Mouse (Mus musculus) hindbrain, embryonic 13.5 days (tissue): ENCODE measurements around the gene Cr1l. TPM values are rescaled to one million over a fixed set of nuclear protein-coding genes. Genes with fewer than 3 reads are reported as not detected.

Experiments used
- ATAC-seq: fragments of 200-750 bp; cut with Nextera tagmentation; 2 replicates; pipeline ENCODE4 v1.8.0; 2017; ENCODE audit warnings: moderate TSS enrichment; ENCODE audit not compliant: low FRiP score
- H3K27ac ChIP-seq: fragments of 300-500 bp; sonication (generic); 2 replicates; pipeline ENCODE4 v1.5.1; 2015; ENCODE audit warnings: inconsistent platforms, mild to moderate bottlenecking, moderate library complexity
- H3K27me3 ChIP-seq: fragments of 300-500 bp; sonication (generic); 2 replicates; pipeline ENCODE4 v1.6.1; 2015; ENCODE audit warnings: mild to moderate bottlenecking, inconsistent platforms
- H3K36me3 ChIP-seq: fragments of 300-500 bp; sonication (generic); 2 replicates; pipeline ENCODE4 v1.6.1; 2015; ENCODE audit warnings: mild to moderate bottlenecking, inconsistent platforms
- H3K4me1 ChIP-seq: fragments of 300-500 bp; sonication (generic); replicated peaks from 2 replicates; pipeline ENCODE4 v1.6.1; 2015; ENCODE audit warnings: inconsistent platforms
- H3K4me2 ChIP-seq: fragments of 300-500 bp; sonication (generic); 2 replicates; pipeline ENCODE4 v1.6.1; 2015; ENCODE audit warnings: inconsistent platforms, mild to moderate bottlenecking, moderate library complexity
- H3K4me3 ChIP-seq: fragments of 300-500 bp; sonication (generic); 2 replicates; pipeline ENCODE4 v1.5.1; 2015; ENCODE audit warnings: mild to moderate bottlenecking, inconsistent platforms
- H3K9ac ChIP-seq: fragments of 300-500 bp; sonication (generic); 2 replicates; pipeline ENCODE4 v1.6.1; 2015; ENCODE audit warnings: mild to moderate bottlenecking, inconsistent platforms
- H3K9me3 ChIP-seq: fragments of 300-500 bp; sonication (generic); 2 replicates; pipeline ENCODE4 v1.6.1; 2016; ENCODE audit warnings: inconsistent platforms
- WGBS: fragments of 180-500 bp; shearing (Covaris S2); methylation state at CpG from one replicate; pipeline ENCODE4 v1.1.7; 2015; 5-methylcytosine and 5-hydroxymethylcytosine counted together
- polyA plus RNA-seq: library from polyadenylated mRNA; unstranded; fragments of >200 nt; fragmentation: Nextera tagmentation; extraction: Ambion mirVana; gene quantifications from 2 replicates; pipeline ENCODE4 v1.2.1, GENCODE M21; 2015

Cr1l gene
- 37.9 and 39.4 TPM in 2 replicates for polyA plus RNA-seq

DNA sequence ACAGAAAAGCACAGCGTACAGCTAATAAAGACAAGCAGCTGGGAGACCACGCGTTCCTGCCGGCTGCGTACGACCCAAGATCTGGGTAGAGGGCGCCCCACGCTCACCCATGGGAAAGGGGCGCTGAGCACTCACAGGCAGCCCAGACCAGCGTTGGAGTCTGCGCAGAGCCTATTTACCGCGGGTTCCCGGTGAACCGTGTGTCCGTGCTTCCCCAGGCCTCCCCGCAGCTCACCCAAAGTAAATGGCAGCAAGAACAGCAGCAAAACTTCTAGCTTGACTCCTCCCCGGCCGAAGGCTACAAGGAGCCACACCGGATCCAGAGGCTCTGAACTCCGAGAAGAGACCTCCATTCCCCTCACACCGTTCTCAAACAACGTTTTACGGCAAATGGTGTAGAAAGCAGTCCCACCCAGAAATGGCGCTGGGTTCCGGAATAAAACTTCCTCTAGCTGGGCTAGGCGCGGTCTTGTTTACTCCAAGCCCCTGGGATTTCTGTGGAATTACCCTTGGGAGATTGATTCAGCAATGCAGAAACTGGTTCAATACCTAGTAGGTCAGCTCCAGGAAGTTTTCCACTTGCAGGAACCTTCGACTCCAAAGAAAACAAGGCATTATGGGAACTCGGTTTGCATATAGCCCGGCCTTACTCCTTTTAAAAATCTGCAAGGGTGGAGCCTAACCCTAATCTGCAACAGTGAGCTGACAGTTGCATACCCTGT is at the start of gene Cr1l:
Cr1l (minus strand) TSS at position 634 of the 722 bp plus-strand sequence.
- Histone ChIP-seq H3K9me3 (no peaks in the 10 kb centered on the region), H3K9ac (peak within 1 kb of the TSS; percentile 79), H3K4me1 (peaks cover 15% of the 10 kb centered on the region), H3K27me3 (no peaks in the 10 kb centered on the region), H3K4me3 (peak within 1 kb of the TSS; percentile 60), H3K4me2 (peak within 1 kb of the TSS; percentile 57), H3K36me3 (peaks cover 6% of the 10 kb centered on the region; the same call in 1 of the 2 replicates), H3K27ac (peak within 1 kb of the TSS; percentile 93)
- peak; percentile 100 for ATAC-seq
- WGBS, result under 1% methylated on average over 31 of the region's 31 CpGs

DNA sequence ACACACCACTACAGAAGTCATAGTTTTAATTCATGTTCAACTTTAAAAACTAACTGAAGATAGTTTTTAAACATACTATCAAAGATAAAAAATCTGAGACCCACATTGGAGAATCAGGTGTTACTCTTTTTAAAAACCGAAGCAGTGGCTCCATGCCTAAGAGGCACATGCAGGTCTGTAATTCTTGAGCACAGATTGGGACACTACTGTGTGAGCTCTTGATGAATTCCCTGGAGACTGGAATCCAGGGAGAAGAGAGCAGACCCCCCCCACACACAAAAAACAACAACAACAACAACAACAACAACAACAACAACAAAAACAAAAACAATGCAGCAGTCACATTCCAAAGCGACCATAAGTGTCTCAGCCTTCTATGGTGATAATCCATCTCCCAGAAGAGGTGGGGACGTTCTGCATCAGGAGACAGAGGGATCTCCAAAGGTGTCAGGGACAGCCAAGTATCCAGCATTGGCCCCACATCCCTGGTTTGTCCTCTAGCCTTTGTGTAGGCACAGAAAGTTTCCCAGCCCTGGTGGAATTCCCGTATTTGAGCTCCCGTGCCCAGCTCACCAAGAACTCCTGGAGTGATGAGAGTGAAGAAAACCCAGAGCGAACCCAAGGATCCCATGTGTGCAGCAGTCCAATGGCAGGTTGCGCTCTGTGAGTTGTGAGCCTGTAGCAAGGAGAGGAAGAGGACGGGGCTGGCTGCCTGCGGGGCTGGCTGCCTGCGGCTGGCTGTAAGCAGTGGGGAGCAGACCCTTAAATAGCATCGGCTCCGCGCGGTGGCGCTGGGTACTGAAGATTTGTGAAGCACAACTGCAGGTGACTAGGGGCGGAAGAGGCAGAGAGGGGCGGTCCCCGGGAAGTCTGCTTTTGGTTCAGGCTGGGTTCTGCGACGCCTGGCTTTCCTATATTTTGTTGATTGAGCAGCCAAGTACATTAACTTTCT is 44.9 kb upstream of the Cr1l start, which contains the start of gene Cr2:
Cr2 (minus strand) TSS at position 737 of the 952 bp plus-strand sequence.
- no peaks in the 10 kb centered on the region for H3K36me3 ChIP-seq
- peak within 1 kb of the TSS; percentile 39; the same call in 1 of the 2 replicates for H3K9ac ChIP-seq
- no peaks in the 10 kb centered on the region for H3K27me3 ChIP-seq
- 9% methylated on average over 20 of the region's 20 CpGs for WGBS
- no peak within 1 kb of the TSS for H3K27ac ChIP-seq
- peak; percentile 97 for ATAC-seq
- peak within 1 kb of the TSS; percentile 65 for H3K4me2 ChIP-seq
- H3K4me3 ChIP-seq, result peak within 1 kb of the TSS; percentile 35
- peaks cover 6% of the 10 kb centered on the region; the same call in 1 of the 2 replicates for H3K4me1 ChIP-seq
- H3K9me3 ChIP-seq, result no peaks in the 10 kb centered on the region

- no peak for ATAC-seq
- no peak overlapping the region for H3K9ac ChIP-seq
- 88% methylated on average over 9 of the region's 9 CpGs for WGBS
Measured at GRCm38 (mm10) chr1:195164996-195165755, 33.8 kb upstream of the Cr1l start.

DNA sequence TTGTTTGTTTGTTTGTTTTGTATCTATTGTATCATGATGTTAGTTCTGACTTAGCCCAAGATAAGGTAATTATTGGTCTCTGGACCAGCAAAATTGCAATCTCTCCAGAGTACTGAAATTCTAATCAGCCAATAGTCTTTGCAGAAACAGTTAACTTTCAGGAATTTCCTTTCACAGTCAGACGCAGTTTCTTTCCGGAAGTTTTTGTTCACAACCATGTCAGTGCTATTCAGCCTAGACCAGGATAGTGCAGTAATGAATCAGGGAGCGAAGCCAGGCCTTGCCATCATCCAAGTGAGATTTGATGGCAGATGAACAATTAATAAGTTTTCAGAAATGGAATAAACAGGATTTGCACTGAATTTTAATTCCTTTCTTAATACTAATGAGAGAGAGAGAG is 684 bp upstream of the Cr1l start:
- ATAC-seq, result no peak

More at GRCm38 (mm10) chr1:195164996-195165755, 33.8 kb upstream of the Cr1l start:
- H3K27me3 ChIP-seq, result no peaks in the 10 kb centered on the region
- no peak overlapping the region for H3K4me3 ChIP-seq
- no peaks in the 10 kb centered on the region for H3K9me3 ChIP-seq
- H3K36me3 ChIP-seq, result no peaks in the 10 kb centered on the region
- no peaks in the 10 kb centered on the region for H3K4me1 ChIP-seq
- H3K4me2 ChIP-seq, result no peak overlapping the region
- H3K27ac ChIP-seq, result no peak overlapping the region

GRCm38 (mm10) chr1:195131675-195132015 is 259 bp upstream of the Cr1l start:
- Histone ChIP-seq H3K9me3 (no peaks in the 10 kb centered on the region), H3K4me3 (peak overlapping the region; percentile 60), H3K9ac (peak overlapping the region; percentile 79), H3K4me2 (peak overlapping the region; percentile 57), H3K27me3 (no peaks in the 10 kb centered on the region), H3K4me1 (peaks cover 15% of the 10 kb centered on the region), H3K36me3 (peaks cover 6% of the 10 kb centered on the region; the same call in 1 of the 2 replicates), H3K27ac (peak overlapping the region; percentile 93)
- no peak for ATAC-seq
- 28% methylated on average over 4 of the region's 4 CpGs for WGBS

More for the DNA sequence above, 684 bp upstream of the Cr1l start:
- H3K27ac ChIP-seq, result no peak overlapping the region; the same call in 1 of the 2 replicates
- H3K9me3 ChIP-seq, result no peaks in the 10 kb centered on the region
- peak overlapping the region; percentile 60 for H3K4me3 ChIP-seq
- peaks cover 15% of the 10 kb centered on the region for H3K4me1 ChIP-seq
- no peaks in the 10 kb centered on the region for H3K27me3 ChIP-seq
- 65% methylated on average over 3 of the region's 3 CpGs for WGBS
- peak overlapping the region; percentile 57 for H3K4me2 ChIP-seq
- H3K36me3 ChIP-seq, result peaks cover 6% of the 10 kb centered on the region; the same call in 1 of the 2 replicates
- H3K9ac ChIP-seq, result no peak overlapping the region

- WGBS, result 14% methylated on average over 2 of the region's 2 CpGs
- Histone ChIP-seq H3K4me1 (peaks cover 15% of the 10 kb centered on the region), H3K4me2 (peak overlapping the region; percentile 57), H3K36me3 (peaks cover 6% of the 10 kb centered on the region; the same call in 1 of the 2 replicates), H3K4me3 (peak overlapping the region; percentile 60), H3K27me3 (no peaks in the 10 kb centered on the region), H3K9ac (peak overlapping the region; percentile 79), H3K9me3 (no peaks in the 10 kb centered on the region), H3K27ac (peak overlapping the region; percentile 93)
- peak; percentile 37; the same call in 1 of the 2 replicates for ATAC-seq
Measured at GRCm38 (mm10) chr1:195130479-195130878, 907 bp downstream of the Cr1l start.

- 88% methylated on average over 1 of the region's 1 CpGs for WGBS
- no peaks in the 10 kb centered on the region for H3K9me3 ChIP-seq
- H3K4me2 ChIP-seq, result peak overlapping the region; percentile 39
- no peak for ATAC-seq
- H3K9ac ChIP-seq, result no peak overlapping the region
- no peak overlapping the region for H3K27ac ChIP-seq
- H3K4me3 ChIP-seq, result no peak overlapping the region
- H3K4me1 ChIP-seq, result peaks cover 15% of the 10 kb centered on the region
- peaks cover 6% of the 10 kb centered on the region; the same call in 1 of the 2 replicates for H3K36me3 ChIP-seq
- no peaks in the 10 kb centered on the region for H3K27me3 ChIP-seq
Measured at GRCm38 (mm10) chr1:195129867-195130266, 1.5 kb downstream of the Cr1l start.

DNA sequence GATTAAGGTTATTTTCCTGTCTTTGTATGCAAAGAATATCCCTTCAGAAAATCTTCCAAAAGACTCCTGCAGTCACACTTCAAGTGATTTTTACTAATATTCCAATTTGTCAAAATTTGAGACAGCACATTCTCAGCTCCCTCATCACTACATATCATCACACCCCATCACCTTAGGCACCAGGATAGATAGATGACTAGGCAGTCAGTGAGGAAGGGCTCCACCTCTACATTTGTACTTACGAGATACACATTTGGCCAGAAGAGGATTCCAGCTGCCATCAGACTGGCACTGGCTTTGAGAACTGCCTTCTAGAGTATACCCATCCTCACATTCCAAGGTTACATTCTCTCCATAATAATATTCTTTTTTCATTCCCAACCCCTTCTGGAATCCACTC is 17.0 kb downstream of the Cr1l start:
- no peaks in the 10 kb centered on the region for H3K9me3 ChIP-seq
- H3K4me2 ChIP-seq, result no peak overlapping the region
- no peaks in the 10 kb centered on the region for H3K4me1 ChIP-seq
- H3K36me3 ChIP-seq, result peaks cover 24% of the 10 kb centered on the region
- 96% methylated on average over 1 of the region's 1 CpGs for WGBS
- no peak overlapping the region for H3K9ac ChIP-seq
- H3K27me3 ChIP-seq, result no peaks in the 10 kb centered on the region
- no peak overlapping the region for H3K27ac ChIP-seq
- no peak overlapping the region for H3K4me3 ChIP-seq
- ATAC-seq, result no peak

DNA sequence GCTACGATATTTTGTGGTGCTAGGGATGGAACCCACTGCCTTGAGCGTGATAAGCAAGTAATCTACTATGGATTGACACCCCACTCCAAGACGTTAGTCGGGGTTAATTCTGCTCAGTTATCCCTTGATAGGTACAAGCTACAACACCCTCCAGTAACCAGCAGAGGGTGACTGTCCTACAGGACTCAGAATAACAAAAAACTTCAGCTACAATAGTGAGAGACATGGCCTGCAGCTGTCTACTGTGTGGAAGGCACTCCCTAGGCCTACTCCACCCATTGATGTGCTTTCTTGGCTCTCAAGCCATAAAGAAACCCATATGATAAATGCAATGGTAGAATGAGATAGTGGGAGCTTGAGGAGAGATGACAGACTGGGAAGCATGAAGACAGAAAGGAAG is 17.8 kb downstream of the Cr1l start:
- H3K27ac ChIP-seq, result no peak overlapping the region
- 92% methylated on average over 4 of the region's 4 CpGs for WGBS
- H3K4me3 ChIP-seq, result no peak overlapping the region
- no peak overlapping the region for H3K9ac ChIP-seq
- H3K27me3 ChIP-seq, result no peaks in the 10 kb centered on the region
- H3K4me2 ChIP-seq, result no peak overlapping the region
- H3K4me1 ChIP-seq, result no peaks in the 10 kb centered on the region
- H3K9me3 ChIP-seq, result no peaks in the 10 kb centered on the region
- H3K36me3 ChIP-seq, result peaks cover 24% of the 10 kb centered on the region
- no peak for ATAC-seq

DNA sequence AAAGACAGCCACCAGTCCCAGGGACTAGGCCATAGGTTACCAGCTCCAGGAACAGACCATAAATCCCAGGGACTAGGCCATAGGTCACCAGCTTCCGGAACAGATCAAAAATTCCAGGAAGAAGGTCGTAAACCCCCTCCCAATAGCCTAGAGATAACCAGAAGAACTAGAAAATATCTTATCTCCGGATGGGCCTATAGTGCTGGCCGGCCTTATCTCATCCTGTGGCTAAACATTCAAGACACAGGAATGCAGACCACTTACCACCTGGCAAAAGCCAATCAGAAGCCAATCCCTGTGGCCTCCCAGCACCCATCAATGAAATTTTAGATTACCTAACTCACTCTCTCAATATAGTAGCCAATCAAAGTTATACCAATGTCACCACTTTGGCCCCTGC is 30.7 kb downstream of the Cr1l start:
- H3K27me3 ChIP-seq, result no peaks in the 10 kb centered on the region
- 84% methylated on average over 4 of the region's 4 CpGs for WGBS
- ATAC-seq, result no peak

DNA sequence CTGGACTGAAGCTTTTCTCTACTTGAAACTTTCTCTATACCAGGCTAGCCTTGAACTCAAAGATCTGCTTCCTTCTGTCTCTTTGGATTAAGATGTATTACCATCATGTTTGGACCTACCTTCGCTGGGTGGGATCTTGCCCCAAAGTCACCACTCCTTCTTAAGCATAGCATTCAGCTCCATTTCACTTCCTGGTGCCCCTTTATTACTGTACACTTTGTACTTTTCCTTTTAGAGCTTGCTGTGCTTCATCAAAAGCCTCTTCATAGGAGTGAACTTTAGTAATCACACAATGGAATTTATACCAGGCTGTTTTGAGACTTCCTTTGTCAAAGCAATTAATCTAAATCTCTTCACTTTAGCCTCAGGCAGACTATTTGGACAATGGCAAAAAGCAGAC is 33.4 kb downstream of the Cr1l start:
- 94% methylated on average over 1 of the region's 1 CpGs for WGBS
- no peak for ATAC-seq
- Histone ChIP-seq H3K36me3 (peaks cover 28% of the 10 kb centered on the region), H3K4me3 (no peak overlapping the region), H3K4me2 (no peak overlapping the region), H3K27me3 (no peaks in the 10 kb centered on the region), H3K4me1 (no peaks in the 10 kb centered on the region), H3K9me3 (no peaks in the 10 kb centered on the region), H3K9ac (no peak overlapping the region), H3K27ac (no peak overlapping the region)

More for the DNA sequence above, 30.7 kb downstream of the Cr1l start:
- Histone ChIP-seq H3K27ac (no peak overlapping the region), H3K9ac (no peak overlapping the region), H3K4me3 (no peak overlapping the region), H3K4me2 (no peak overlapping the region), H3K9me3 (no peaks in the 10 kb centered on the region), H3K36me3 (peaks cover 33% of the 10 kb centered on the region), H3K4me1 (no peaks in the 10 kb centered on the region)
